ENCODE assay signal across 15 mouse cellular contexts in the genomic region with DNA sequence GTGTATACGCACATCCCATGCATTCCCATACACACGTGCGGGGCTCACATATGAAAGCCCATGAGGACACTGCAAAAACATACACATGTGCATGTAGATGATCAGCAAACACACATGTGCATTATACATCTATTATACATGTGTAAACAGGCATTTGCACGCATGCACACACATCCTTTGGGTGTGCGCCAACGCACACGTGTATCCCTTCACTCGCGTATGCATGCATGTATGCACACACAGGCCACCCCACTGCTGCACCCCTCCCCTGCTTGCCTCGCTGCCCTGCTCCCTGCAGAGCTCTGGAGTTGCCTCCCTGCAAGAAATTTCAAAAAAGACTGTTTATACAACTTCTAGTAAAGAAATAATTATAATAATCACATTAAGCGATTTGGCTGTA. TPM values are rescaled to one million over a fixed set of nuclear protein-coding genes. Genes with fewer than 3 reads are reported as not detected.
A peak's percentile ranks its signal among the peaks of the same experiment; 100 is the strongest.
DNase-seq lines count a peak whose midpoint lies in the region; ATAC-seq and TF ChIP-seq lines count a peak whose summit lies in the region.
"Had no signal": no experiment of that assay in that cellular context is flagged by ENCODE, and none has a peak within 500 bp of the region (broad histone marks: within the 10 kb centered on the region; RNA-seq: fewer than 3 reads in every experiment).

No protein-coding gene starts in this region.

- H3K4me1 ChIP-seq in hindbrain, embryonic 15.5 days (replicated peaks) = peaks cover 23% of the 10 kb centered on the region
- H3K4me1 ChIP-seq in hindbrain, embryonic 13.5 days (replicated peaks) = peaks cover 29% of the 10 kb centered on the region
- H3K4me1 ChIP-seq in neural tube, embryonic 13.5 days (replicated peaks) = peaks cover 38% of the 10 kb centered on the region
- peaks cover 88% of the 10 kb centered on the region for H3K4me1 ChIP-seq in limb, embryonic 10.5 days

- DNase-seq in neural tube, embryonic 10.5 days (ENCODE audit: extremely low spot score, low spot score) = no peak
- DNase-seq in limb, embryonic 10.5 days (ENCODE audit: low spot score) = no peak
- no peak for DNase-seq in right cerebral cortex, postnatal 36 days (ENCODE audit: low spot score in 2 of 2)
- no peak for DNase-seq in left cerebral cortex, adult 2 months (ENCODE audit: extremely low spot score in 1 of 2, low spot score in 2 of 2)

- WGBS in hindbrain, embryonic 15.5 days = 76% methylated on average over 11 of the region's 11 CpGs
- 79% methylated on average over 11 of the region's 11 CpGs for WGBS in hindbrain, embryonic 13.5 days
- WGBS in neural tube, embryonic 13.5 days = 79% methylated on average over 11 of the region's 11 CpGs
- 92% methylated on average over 11 of the region's 11 CpGs for WGBS in limb, embryonic 10.5 days

- no peak overlapping the region for H3K4me2 ChIP-seq in hindbrain, embryonic 15.5 days
- H3K4me2 ChIP-seq in hindbrain, embryonic 13.5 days = no peak overlapping the region
- no peak overlapping the region for H3K4me2 ChIP-seq in neural tube, embryonic 13.5 days

- peak overlapping the region; percentile 49; the same call in 1 of the 2 replicates for H3K27ac ChIP-seq in hindbrain, embryonic 15.5 days (replicated peaks)
- no peak overlapping the region for H3K27ac ChIP-seq in hindbrain, embryonic 13.5 days
- 0 out of 2 replicates have a peak overlapping the region, but pooled peaks have one; percentile 49 for H3K27ac ChIP-seq in neural tube, embryonic 13.5 days (replicated peaks)
- H3K27ac ChIP-seq in limb, embryonic 10.5 days = peak overlapping the region; percentile 83
- no peak overlapping the region for H3K27ac ChIP-seq in left cerebral cortex, adult 2 months
- H3K27ac ChIP-seq: macrophage had no signal

- no peaks in the 10 kb centered on the region for H3K9me3 ChIP-seq in hindbrain, embryonic 15.5 days
- no peaks in the 10 kb centered on the region for H3K9me3 ChIP-seq in hindbrain, embryonic 13.5 days
- no peaks in the 10 kb centered on the region for H3K9me3 ChIP-seq in neural tube, embryonic 13.5 days
- no peaks in the 10 kb centered on the region for H3K9me3 ChIP-seq in limb, embryonic 10.5 days (replicated peaks)

- no peaks in the 10 kb centered on the region for H3K36me3 ChIP-seq in hindbrain, embryonic 15.5 days
- no peaks in the 10 kb centered on the region for H3K36me3 ChIP-seq in hindbrain, embryonic 13.5 days
- no peaks in the 10 kb centered on the region for H3K36me3 ChIP-seq in neural tube, embryonic 13.5 days
- H3K36me3 ChIP-seq in limb, embryonic 10.5 days = no peaks in the 10 kb centered on the region

- intact Hi-C loops in left cerebral cortex, adult 2 months (cut with DNase I) = no loop called here

- H3K9ac ChIP-seq in hindbrain, embryonic 15.5 days = no peak overlapping the region
- no peak overlapping the region for H3K9ac ChIP-seq in hindbrain, embryonic 13.5 days
- no peak overlapping the region for H3K9ac ChIP-seq in neural tube, embryonic 13.5 days

- no peak for ATAC-seq in hindbrain, embryonic 15.5 days (ENCODE audit: low FRiP score, low read depth)
- ATAC-seq in hindbrain, embryonic 13.5 days (ENCODE audit: low FRiP score) = no peak
- ATAC-seq in neural tube, embryonic 13.5 days (ENCODE audit: low read depth) = no peak

- no peaks in the 10 kb centered on the region for H3K27me3 ChIP-seq in hindbrain, embryonic 15.5 days
- no peaks in the 10 kb centered on the region for H3K27me3 ChIP-seq in hindbrain, embryonic 13.5 days
- H3K27me3 ChIP-seq in neural tube, embryonic 13.5 days = 0 out of 2 replicates have a peak, but pooled peaks cover 3% of the 10 kb centered on the region
- no peaks in the 10 kb centered on the region for H3K27me3 ChIP-seq in limb, embryonic 10.5 days (ENCODE audit: low read depth, poor library complexity, severe bottlenecking)

- H3K4me3 ChIP-seq in hindbrain, embryonic 15.5 days = no peak overlapping the region
- no peak overlapping the region for H3K4me3 ChIP-seq in hindbrain, embryonic 13.5 days
- H3K4me3 ChIP-seq in neural tube, embryonic 13.5 days = no peak overlapping the region
- H3K4me3 ChIP-seq in limb, embryonic 10.5 days = no peak overlapping the region
- no peak overlapping the region for H3K4me3 ChIP-seq in left cerebral cortex, adult 2 months
- H3K4me3 ChIP-seq: layer of hippocampus, adult 2 months had no signal

- TF ChIP-seq CTCF in left cerebral cortex, adult 2 months (IDR thresholded peaks at IDR 0.05) = no peak

RNA-seq across cellular contexts. Expression of gene Sned1, which starts 24.6 kb away (rescaled TPM):
- 11.2 and 18.6 TPM in 2 replicates for polyA plus RNA-seq in hindbrain, embryonic 15.5 days (2015; fragmentation: Nextera tagmentation; extraction: Ambion mirVana)
- 8.8 and 9.3 TPM in 2 replicates for polyA plus RNA-seq in hindbrain, embryonic 13.5 days (2015; fragmentation: Nextera tagmentation; extraction: Ambion mirVana)
- polyA plus RNA-seq in neural tube, embryonic 13.5 days (2015; fragmentation: Nextera tagmentation; extraction: Ambion mirVana) = 10.2 and 11.5 TPM in 2 replicates
- 12.0 and 27.8 TPM in 2 replicates for polyA plus RNA-seq in limb, embryonic 10.5 days (2016; fragmentation: Nextera tagmentation; extraction: Ambion mirVana)
- 10 to 100 TPM in 1 of 2 experiments, 1 to 10 TPM in 1; 7.0 to 10.0 TPM for total RNA-seq in left cerebral cortex, adult 2 months (2021)

RNA-seq across cellular contexts. Expression of gene Crocc2, which starts 42.5 kb away (rescaled TPM):
- polyA plus RNA-seq in hindbrain, embryonic 15.5 days (2015; fragmentation: Nextera tagmentation; extraction: Ambion mirVana) = 0.35 and 0.45 TPM in 2 replicates
- 0.19 and 0.38 TPM in 2 replicates for polyA plus RNA-seq in hindbrain, embryonic 13.5 days (2015; fragmentation: Nextera tagmentation; extraction: Ambion mirVana)
- polyA plus RNA-seq in neural tube, embryonic 13.5 days (2015; fragmentation: Nextera tagmentation; extraction: Ambion mirVana) = 0.21 and 0.35 TPM in 2 replicates
- polyA plus RNA-seq in limb, embryonic 10.5 days (2016; fragmentation: Nextera tagmentation; extraction: Ambion mirVana) = 0.33 and 0.34 TPM in 2 replicates
- under 1 TPM; 0.07 to 0.12 TPM for total RNA-seq in left cerebral cortex, adult 2 months (2021)
- total RNA-seq: CH12.LX; common myeloid progenitor, adult 5-6 weeks; gastrocnemius, postnatal 25 days; monocyte, adult 5-6 weeks had no signal
- polyA plus RNA-seq: macrophage had no signal

RNA-seq across cellular contexts. Expression of gene 2310007B03Rik, which starts 50.3 kb away (rescaled TPM):
- 0.23 and 0.28 TPM in 2 replicates for polyA plus RNA-seq in hindbrain, embryonic 15.5 days (2015; fragmentation: Nextera tagmentation; extraction: Ambion mirVana)
- 0.29 and 0.30 TPM in 2 replicates for polyA plus RNA-seq in hindbrain, embryonic 13.5 days (2015; fragmentation: Nextera tagmentation; extraction: Ambion mirVana)
- 0.29 TPM in 1 of 2 replicates, not detected in the other for polyA plus RNA-seq in neural tube, embryonic 13.5 days (2015; fragmentation: Nextera tagmentation; extraction: Ambion mirVana)
- polyA plus RNA-seq in limb, embryonic 10.5 days (2016; fragmentation: Nextera tagmentation; extraction: Ambion mirVana) = 0.74 and 1.4 TPM in 2 replicates
- total RNA-seq in left cerebral cortex, adult 2 months (2021) = not detected
- total RNA-seq: adrenal gland, postnatal 25 days; common myeloid progenitor, adult 5-6 weeks; gastrocnemius, postnatal 25 days; layer of hippocampus, adult 2 months; left cerebral cortex, postnatal 4 days; monocyte, adult 5-6 weeks had no signal
- polyA plus RNA-seq: macrophage had no signal

Comparison
In these comparisons a context has a peak if more than half of its experiments do, and no peak if none do; other contexts are left out.
1. H3K27ac ChIP-seq: peak in hindbrain, embryonic 15.5 days (single experiment), neural tube, embryonic 13.5 days (single experiment) and limb, embryonic 10.5 days (single experiment); none in hindbrain, embryonic 13.5 days (single experiment) and left cerebral cortex, adult 2 months (single experiment).